Mouse (Mus musculus) ovary, postnatal 10 days (tissue): ENCODE measurements around the gene Pip4k2a.

Source experiments
- DNase-seq: peaks from one replicate; pipeline ENCODE4 v3.0.0; 2022; ENCODE audit warnings: low spot score

Gene Pip4k2a

DNA sequence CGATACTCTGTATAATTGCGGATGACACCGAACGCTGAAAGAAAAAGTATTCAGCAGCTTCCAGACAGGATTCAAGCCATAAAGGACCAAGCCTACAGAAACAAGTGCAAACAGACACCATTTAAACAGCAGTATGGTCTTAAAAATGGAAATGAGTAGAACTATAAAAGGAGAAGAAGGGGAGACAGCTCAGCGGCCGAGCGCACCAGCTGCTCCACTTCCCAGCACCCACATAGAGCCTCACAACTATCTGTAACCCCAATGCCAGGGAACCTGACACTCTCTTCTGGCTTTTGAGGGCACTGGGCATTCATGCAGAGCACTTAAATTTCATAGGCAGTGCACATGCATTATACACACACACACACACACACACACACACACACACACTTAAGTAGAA lies 18.3 kb downstream of the Pip4k2a start:
- no peak for DNase-seq

GRCm38 (mm10) chr2:18979046-18979445 lies 18.9 kb downstream of the Pip4k2a start:
- DNase-seq, result no peak

DNA sequence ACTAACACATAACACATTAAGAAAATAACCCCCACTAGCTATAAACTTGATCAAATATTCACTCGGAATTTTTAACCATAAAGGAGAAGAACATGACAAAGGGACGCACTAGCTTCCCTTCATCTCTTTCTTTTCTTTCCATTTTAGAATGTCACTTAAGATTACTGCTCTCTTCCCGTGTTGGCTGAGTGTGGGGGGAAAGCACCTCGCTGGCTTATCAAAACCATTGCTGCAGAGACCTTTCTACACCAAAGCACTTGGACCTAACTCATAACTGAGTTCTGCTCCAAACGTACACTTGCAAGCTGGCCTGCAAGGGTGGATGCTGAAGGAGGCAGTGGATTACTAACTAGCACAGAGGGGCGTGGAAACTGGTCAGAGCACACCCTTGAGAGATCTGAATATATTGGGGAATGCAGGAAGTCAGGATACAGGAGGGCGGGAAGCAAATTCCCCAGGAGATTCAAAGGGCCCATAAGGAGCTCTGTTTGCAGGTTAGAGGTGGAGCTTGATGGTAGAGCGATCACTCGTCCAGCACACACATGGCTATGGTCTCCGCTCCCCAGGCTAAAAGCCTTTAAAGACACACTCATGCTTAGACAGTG lies 20.6 kb downstream of the Pip4k2a start:
- no peak for DNase-seq

- no peak for DNase-seq
Observed at GRCm38 (mm10) chr2:18976175-18976574, 21.8 kb downstream of the Pip4k2a start.

- no peak for DNase-seq
Observed at GRCm38 (mm10) chr2:18974882-18975645, 22.9 kb downstream of the Pip4k2a start.

DNA sequence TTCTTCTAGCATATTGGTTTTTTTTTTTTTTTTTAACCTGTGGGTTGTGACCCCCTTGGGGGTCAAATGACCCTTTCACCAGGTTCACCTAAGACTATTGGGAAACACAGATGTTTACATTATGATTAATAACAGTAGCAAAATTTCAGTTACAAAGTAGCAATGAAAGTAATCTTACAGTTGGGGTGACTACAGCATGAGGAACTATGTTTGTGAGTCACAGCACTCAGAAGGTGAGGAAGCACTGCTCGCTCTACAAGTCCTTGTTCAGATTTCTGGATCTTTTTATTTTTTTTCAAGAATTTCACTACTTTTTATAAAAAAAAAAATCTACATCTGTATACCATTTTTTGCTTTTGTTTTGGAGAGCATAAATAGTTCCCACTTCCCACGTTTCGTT lies 26.4 kb downstream of the Pip4k2a start:
- DNase-seq, result no peak

- DNase-seq, result no peak
Observed at GRCm38 (mm10) chr2:18970461-18970860, 27.5 kb downstream of the Pip4k2a start.

DNA sequence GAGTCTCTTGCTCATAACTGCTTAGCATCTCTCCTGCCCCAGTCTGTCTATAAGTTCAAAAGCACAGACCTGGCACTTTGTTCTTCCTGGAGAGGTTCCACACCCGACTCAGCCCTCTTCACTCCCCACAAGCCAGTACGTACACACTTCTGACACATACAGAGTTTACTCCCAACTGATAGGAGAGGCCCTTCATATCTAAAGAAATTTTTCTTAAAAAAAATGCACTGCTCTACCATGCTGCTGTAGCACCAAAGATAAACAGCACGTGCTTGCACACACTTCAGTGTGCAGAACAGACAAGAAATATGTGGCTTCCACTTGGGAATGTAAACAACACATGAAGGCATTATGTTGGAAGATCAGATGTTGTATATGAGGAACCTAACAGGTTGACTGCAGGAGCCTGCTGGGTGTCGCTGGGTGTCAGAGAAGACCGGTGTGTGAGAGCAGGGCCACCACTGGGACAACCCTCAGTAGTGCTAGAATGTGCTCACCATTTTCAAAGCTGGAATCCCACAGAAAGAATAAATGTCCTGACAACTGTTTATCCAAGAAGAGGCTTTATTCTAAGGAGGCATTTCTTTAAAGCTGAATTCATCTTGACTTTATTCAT lies 28.8 kb downstream of the Pip4k2a start:
- no peak for DNase-seq

- no peak for DNase-seq
Observed at GRCm38 (mm10) chr2:18967451-18968063, 30.4 kb downstream of the Pip4k2a start.

- DNase-seq, result no peak
Observed at GRCm38 (mm10) chr2:18966566-18966965, 31.4 kb downstream of the Pip4k2a start.

DNA sequence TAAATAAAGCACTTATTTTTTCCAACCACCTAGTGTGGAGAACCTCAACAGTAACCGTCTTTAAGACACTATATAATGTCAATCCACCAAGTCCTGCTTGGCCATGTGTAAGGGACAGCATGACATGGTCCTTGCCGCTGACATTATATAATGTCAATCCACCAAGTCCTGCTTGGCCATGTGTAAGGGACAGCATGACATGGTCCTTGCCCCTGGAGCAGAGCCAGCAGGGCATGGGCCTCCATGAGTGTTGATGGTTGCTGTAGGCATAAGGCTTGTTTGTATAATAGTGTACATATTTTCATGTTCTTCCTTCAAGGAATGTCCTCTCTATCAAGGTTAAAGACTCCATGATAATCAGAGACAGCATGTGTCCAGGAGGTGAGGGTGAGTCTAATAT lies 32.0 kb downstream of the Pip4k2a start:
- DNase-seq, result no peak

DNA sequence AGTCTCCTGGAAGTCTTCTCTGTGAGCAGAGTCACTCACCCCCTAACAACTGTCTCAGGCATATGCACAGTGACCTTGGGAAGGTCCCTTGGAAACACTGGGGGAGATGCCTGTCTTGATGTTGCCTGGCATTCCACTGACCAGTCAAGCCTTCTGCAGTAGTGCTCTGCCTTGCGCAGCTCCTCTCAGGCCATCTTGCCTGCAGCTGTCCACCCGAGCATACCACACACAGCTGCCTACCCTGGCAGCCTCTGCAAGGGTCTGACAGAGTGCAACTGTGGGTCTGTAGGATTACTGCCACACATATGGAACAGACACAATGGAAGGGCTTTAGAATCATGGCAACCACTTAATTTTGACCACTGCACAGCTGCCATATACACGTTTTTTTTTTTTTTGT lies 32.8 kb downstream of the Pip4k2a start:
- no peak for DNase-seq

DNA sequence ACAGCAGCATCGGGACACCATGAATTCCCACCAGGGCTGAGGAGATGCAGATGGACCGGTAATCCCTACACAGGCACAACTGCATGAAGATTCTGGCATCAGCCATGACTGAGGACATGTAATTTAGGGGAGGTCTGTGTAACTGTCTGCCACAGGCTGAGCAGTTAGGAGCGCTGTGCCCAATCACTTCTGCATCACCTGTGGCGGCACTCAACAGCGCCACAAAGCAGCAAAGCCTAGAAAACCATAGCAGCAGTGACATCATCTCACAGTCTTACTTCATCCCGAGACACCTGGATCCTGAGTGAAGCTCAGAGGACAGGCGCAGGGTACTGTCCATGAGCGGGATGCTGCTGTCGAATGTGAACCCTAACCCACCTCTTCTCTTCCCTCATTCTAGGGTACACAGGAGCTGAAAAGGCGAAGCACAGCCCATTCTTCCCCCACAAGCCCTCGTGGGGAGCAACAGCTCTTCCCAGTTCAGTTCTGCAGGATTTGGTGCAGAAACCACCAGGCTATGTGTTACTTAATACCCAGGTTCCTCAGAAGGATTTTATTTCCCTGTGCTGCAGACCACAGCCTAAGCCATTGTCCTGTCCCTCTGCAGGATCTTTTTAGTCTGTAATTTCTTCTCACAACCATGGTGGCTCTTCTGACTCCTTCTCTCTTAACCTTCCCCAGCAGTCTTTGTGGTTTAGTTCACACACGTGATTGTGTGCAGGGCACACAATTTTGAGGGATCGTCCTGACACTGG lies 34.5 kb downstream of the Pip4k2a start:
- DNase-seq, result no peak

DNA sequence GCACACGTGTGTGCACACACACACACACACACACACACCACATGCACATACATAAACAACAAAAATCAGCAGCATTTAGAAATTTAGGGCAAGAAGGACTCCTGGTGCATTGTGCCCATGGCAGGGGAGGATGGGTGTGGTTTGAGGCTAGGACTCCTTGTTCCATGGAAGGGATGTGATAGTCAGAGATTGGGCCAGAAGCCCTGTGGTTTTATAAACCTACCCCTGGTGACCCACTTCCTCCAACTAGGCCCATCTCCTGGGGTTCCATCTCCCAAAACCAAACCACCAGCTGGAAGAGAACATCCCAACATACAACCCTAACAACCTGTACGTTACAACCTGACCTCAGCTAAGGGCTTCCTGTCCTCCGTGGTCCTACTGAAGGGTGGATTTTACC lies 35.4 kb downstream of the Pip4k2a start:
- no peak for DNase-seq

DNA sequence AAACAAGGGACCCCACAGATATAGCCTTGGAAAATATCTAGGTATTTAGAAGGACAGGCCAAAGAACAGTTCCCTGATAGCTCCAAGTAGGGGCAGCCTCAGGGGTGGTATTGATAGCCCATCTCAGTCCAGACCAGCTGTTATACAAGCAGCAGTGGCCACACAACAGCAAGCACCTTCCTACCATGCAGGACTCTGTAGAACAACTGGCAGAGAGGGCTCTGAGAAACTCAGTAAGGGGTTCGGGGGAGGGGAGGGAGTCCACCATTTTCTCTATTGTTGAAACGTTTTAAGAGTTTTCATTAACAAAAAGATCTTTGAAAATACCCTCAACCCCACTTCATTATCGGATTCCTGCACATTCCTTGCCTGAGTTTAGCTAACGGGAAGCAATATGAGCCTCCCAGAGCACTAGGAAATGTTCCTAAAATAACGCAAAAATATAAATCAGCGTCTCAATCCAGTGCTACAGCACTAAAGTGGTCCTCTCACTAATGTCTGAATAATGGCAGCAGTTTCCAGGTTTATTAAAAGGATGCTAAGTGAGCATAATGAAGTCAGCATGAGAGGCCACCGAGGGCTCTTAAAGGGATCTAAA lies 37.5 kb downstream of the Pip4k2a start:
- DNase-seq, result no peak

DNA sequence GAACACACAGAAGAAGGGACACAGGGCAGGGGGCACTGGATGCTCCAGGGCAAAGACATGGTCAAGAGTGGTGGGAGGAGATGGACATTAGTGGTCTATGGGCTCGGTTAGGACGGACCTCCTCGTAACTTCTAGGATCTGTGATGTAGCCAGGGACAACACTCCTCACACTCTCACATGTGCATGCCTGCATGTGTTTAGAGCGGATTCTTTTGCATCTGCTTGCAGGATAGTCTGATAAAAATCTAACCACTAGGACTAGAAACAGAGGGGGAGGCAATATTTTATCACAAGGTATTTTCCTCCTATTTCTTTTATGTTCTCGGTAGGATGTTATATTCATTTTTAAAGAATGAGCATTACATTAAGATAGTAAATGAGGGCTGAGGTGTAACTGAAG lies 38.4 kb downstream of the Pip4k2a start:
- DNase-seq, result no peak

GRCm38 (mm10) chr2:18959008-18959407 lies 38.9 kb downstream of the Pip4k2a start:
- no peak for DNase-seq

DNA sequence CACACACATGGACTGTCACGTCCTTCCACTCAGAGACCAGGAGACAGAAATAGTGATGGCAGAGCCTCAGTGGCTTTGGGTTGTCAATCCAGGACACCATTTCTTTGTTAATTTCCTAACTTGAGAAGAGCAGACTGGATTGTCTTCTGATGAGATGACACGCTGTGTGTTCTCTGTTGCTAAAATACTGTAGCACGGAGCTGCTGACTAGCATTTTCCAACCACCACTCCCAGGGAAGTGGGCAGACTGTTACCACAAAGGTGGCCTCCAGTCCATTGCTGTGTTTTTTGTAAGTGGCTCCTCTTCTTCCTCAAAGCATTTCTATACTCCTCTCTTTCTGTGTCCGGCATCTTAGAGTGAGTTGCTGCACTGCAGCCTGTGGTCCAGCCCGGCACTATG lies 39.4 kb downstream of the Pip4k2a start:
- no peak for DNase-seq

DNA sequence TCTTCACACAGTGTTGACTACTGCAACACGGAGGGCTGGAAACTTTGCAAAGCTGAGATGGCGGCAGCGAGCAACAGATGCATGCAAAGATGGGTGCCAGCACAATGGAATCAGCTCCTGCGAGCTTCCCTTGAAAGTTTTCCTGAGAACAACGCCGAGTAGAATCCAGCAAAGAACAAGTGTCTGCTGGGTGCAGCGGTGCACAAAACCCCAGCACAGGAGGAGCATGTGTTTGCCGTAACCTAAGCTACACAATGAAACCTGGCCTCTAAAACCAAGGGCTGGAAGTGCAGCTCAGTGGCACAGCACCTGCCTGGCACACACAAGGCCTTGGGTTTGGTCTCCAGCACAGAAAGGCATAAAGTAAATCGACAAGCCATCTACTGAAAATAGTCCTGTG lies 39.9 kb downstream of the Pip4k2a start:
- no peak for DNase-seq

- no peak for DNase-seq
Observed at GRCm38 (mm10) chr2:18957459-18957858, 40.5 kb downstream of the Pip4k2a start.

DNA sequence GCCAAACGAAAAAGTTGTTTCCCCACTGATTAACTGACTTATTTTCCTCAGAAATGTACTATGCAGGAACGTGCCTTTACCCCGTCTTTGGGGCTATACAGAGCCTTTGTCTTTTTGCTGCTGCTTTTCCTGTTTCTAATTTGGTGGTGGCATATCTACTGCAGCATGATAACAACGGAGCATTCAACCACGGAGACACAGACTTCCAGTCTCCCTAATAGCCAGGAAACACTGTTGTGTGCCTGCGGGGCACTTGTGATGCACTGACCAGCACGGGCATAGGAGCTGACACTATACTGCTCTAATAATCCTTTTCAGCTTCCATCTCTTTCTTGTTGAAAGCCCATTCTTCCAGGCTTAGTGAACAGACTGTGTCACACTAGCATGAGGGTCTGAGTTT lies 41.0 kb downstream of the Pip4k2a start:
- no peak for DNase-seq

- no peak for DNase-seq
Observed at GRCm38 (mm10) chr2:18956424-18956823, 41.5 kb downstream of the Pip4k2a start.
